Mouse (Mus musculus) adrenal gland, adult (tissue): Measurements from ENCODE around the gene Fbxw13.
"Not testable (repeated sequence)": the region's sequence is repeated elsewhere in the genome, so short reads cannot be mapped to it uniquely, and the experiment has no call there.

Experiments
- DNase-seq, 2 experiments: peaks; one replicate each; pipeline ENCODE4 v3.0.0; 2022 to 2023; ENCODE audit warnings: low spot score in 1 of 2; ENCODE audit not compliant: inconsistent age in 2 of 2

Fbxw13 gene

GRCm38 (mm10) chr9:109195875-109196274, at the start of gene Fbxw13:
TSS of gene Fbxw13 (minus strand) at chr9:109195975.
- DNase-seq: not testable (repeated sequence)

GRCm38 (mm10) chr9:109234654-109235053, 38.9 kb upstream of the Fbxw13 start, which contains the start of gene Fbxw20:
TSS of gene Fbxw20 (minus strand) at chr9:109234754.
- DNase-seq: no peak

DNA sequence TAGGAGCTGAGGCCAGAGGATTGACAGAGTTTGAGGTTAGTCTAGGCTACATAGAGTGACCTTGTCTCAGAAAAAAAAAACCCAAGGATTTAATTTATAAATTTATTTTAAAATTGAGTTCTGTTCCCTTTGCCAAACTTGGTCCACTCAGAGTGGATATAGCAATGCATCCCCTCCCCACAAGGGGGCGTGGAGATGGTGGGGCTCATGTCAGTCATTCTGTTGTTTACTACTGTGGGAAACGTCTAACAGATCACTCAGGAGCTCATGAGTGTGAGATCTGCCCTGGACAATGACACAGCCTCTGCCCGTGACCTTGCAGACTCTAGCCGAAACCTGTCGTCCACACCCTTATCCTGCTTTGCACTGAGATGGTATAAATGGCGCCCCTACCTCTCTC, 22.7 kb upstream of the Fbxw13 start:
- peak in 1 of 2 experiments; percentile 33 for DNase-seq

- DNase-seq: not testable (repeated sequence)
Observed at GRCm38 (mm10) chr9:109201347-109201746, 5.6 kb upstream of the Fbxw13 start.

- DNase-seq: no peak
Observed at GRCm38 (mm10) chr9:109200349-109200748, 4.6 kb upstream of the Fbxw13 start.

DNA sequence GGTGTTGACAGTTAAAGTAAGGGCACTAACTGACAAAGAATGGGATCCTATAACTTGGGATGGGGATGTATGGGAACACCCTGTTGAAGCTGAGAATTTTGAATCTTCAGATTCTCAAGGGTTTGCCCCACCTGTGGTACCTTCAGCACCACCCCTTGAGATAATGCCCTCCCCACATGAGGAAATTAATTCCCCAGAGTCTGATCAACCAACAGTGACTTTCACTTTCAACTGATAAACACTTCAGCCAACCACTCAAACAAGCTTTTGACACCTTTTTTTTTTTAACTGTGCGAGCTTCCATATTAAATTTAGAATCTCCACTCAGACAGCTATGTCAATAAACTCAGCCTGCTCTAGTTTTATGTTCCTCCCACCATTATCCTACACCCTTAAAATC, 3.6 kb upstream of the Fbxw13 start:
- DNase-seq: no peak

DNA sequence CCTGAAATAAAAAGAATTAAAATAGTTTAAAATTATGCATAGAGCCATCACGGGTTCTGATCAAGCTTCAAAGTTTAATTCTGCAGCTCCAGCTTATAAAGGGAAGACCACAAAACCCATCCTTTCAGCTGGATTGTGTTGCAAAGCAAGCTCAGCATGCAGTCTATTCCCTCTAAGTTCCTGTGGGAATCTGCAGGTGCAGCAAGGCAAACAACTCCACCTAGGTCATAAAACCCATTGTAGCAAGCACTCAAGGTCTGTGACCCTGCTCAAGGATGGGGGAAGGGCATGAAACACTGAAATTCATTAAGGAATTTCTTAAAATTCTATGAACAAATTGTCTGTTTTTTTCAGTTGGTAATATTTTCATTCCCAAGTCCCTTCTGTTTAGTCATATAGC, 18.6 kb downstream of the Fbxw13 start:
- DNase-seq: no peak

DNA sequence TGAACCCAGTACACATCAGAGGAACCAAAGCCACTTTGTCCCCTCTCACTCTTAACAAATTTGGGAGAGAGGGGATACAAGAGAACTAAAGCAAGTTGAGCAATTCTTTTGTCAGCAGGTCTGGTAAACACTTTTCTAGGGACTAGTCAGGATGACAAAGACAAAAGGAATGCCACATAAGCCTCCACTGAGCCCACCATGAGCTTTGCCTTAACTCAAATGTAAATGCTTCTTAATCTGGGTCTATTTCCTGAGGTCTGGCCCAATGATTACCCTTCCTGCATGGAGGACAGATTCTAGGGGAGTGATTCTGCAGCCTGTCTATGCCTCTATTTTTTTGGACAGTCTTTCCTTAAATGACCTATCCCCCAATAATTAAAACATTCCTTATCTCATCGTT, 19.5 kb downstream of the Fbxw13 start:
- DNase-seq: no peak

DNA sequence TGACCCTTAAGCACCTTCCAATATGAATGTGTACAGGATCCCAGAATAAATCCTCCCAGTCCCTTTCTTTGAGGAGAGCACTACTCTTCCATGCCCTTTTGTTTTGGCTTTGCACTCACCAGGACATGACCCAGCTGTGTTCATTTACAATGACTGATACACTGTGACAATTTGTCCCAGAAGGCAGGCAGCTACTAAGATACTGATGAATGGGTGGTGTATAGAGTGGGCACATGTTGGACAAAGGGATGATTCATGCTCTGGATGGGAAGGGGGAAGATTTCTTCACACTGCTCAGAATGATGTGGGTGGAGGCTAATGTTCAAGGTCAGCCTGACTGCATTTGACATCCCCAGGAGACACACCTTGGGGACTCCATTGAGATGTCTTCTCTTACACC, 28.5 kb downstream of the Fbxw13 start:
- DNase-seq: no peak

DNA sequence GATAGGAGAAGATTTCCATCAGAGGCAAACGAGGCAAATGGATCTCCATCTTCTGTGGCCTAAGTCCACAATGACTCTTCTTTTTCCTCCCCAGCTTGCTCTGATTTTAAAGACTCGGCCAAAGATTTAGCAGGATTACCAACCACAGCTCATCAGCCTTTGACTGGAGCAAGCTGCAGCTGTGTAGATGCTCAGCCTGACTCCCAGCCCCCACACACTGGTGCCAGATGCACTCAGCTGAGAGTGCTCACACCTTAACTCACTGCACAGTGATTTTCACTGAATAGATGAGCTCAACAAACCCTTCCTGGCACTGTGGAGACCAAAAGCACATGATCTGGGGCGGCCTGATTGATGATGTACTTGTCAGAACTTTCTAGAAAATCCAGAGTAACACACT, 33.8 kb downstream of the Fbxw13 start, which contains the start of gene Fbxw21:
Fbxw21 (minus strand) TSS at position 101 of the 400 bp plus-strand sequence.
- no peak for DNase-seq

GRCm38 (mm10) chr9:109140414-109140813, 55.4 kb downstream of the Fbxw13 start:
- peak in 1 of 2 experiments; percentile 43 for DNase-seq

- DNase-seq: peak in 1 of 2 experiments; percentile 72
Observed at GRCm38 (mm10) chr9:109130076-109130475, 65.7 kb downstream of the Fbxw13 start.
